Mouse (Mus musculus): ENCODE measurements at regions not wholly inside any gene's neighbourhood (a gene's known extent, or its start where the extent isn't known, plus 50 kb on each side); places are given as distances from the start of the nearest gene placed in this dataset.

GRCm38 (mm10) chr4:154787190-154787589 is 50.1 kb upstream of the Ttc34 start:
- Histone ChIP-seq H3K4me1 (no peaks in the 10 kb centered on the region), H3K27ac (no peak overlapping the region), H3K4me3 (no peak overlapping the region), H3K9me3 (replicated peaks) (no peaks in the 10 kb centered on the region), H3K27me3 (replicated peaks) (no peaks in the 10 kb centered on the region; the same call in none of the 2 replicates), H3K36me3 (no peaks in the 10 kb centered on the region), H3K4me2 (no peak overlapping the region), H3K9ac (no peak overlapping the region)
- WGBS (ENCODE audit: insufficient replicate concordance): 58% methylated on average over 8 of the region's 8 CpGs
- no peak for ATAC-seq

Data from liver, embryonic 12.5 days (tissue).